Mouse (Mus musculus): ENCODE data around the gene Adamts18. TPM values are rescaled to one million over a fixed set of nuclear protein-coding genes. Genes with fewer than 3 reads are reported as not detected.

Adamts18 gene
- polyA plus RNA-seq, 1 experiment, result not detected

DNA sequence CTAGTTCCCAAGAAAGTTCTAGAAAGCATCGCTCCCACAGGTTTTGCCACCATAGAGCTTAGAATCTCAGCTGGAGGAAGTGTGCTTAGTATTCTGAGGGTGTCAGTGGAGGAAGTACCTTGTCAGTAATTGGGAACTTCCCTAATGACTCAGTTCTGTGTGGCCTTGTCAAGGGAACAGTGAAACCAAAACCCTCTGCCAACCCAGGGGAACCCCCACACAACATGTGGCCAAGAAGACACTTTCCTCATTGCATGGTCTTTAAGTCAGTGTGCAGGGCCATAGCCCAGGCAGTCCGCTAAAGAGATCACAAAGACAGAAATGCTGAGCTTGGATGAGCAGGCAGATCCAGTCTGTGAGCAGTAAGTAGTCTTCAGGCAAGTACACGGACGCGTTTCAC is 192.4 kb downstream of the Adamts18 start:
- H3K79me3 ChIP-seq (ENCODE audit: low read depth), result no peaks in the 10 kb centered on the region
- no peak overlapping the region for H3ac ChIP-seq (ENCODE audit: control insufficient read depth, insufficient read length, low read depth)
- H3K27me3 ChIP-seq (ENCODE audit: control insufficient read depth, insufficient read depth, insufficient read length), result peaks cover 7% of the 10 kb centered on the region
- H3K36me3 ChIP-seq (ENCODE audit: control insufficient read depth, insufficient read depth), result no peaks in the 10 kb centered on the region
- TF ChIP-seq CTCF (IDR thresholded peaks at IDR 0.05; ENCODE audit: control insufficient read depth, insufficient read depth, insufficient read length) (no peak), FOSL1 (IDR thresholded peaks at IDR 0.05; ENCODE audit: insufficient read depth, low read length, poor library complexity, severe bottlenecking) (no peak), MYOG (IDR thresholded peaks at IDR 0.05; ENCODE audit: control insufficient read depth, extremely low read depth, insufficient read length) (no peak), CEBPB (IDR thresholded peaks at IDR 0.05; ENCODE audit: low read depth) (no peak), MAX (IDR thresholded peaks at IDR 0.05) (no peak), MYOD1 (IDR thresholded peaks at IDR 0.05; ENCODE audit: control insufficient read depth, insufficient read length, low read depth) (no peak), USF1 (IDR thresholded peaks at IDR 0.05; ENCODE audit: low read depth) (no peak)
- H3K4me3 ChIP-seq (ENCODE audit: insufficient read depth, poor library complexity, severe bottlenecking), result no peak overlapping the region
- no peaks in the 10 kb centered on the region for H3K79me2 ChIP-seq (ENCODE audit: control insufficient read depth, insufficient read depth)

DNA sequence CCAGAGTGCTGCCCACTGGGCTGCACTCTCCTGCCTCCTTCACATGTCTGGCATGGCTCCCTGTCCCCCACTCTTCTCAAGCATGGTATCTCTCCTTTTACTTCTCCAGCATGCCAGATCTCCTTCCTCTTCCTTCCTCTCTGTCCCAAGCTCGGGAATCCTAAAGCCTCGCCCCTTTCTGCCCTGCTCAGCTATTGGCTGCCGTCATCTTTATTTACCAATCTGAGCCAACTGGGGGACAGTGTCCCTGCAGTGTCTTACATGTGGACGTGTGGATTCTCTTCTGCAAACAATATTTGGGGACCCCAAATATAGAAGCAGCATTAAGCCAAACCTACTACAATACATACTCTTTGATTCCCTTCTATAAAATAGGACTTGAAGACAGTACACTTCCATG is 195.4 kb downstream of the Adamts18 start:
- Histone ChIP-seq H3K79me3 (ENCODE audit: low read depth) (no peaks in the 10 kb centered on the region), H3K27me3 (ENCODE audit: control insufficient read depth, insufficient read depth, insufficient read length) (peaks cover 7% of the 10 kb centered on the region), H3K79me2 (ENCODE audit: control insufficient read depth, insufficient read depth) (no peaks in the 10 kb centered on the region), H3K4me3 (ENCODE audit: insufficient read depth, poor library complexity, severe bottlenecking) (no peak overlapping the region), H3ac (ENCODE audit: control insufficient read depth, insufficient read length, low read depth) (no peak overlapping the region), H3K36me3 (ENCODE audit: control insufficient read depth, insufficient read depth) (no peaks in the 10 kb centered on the region)
- no peak for TF ChIP-seq MAX (IDR thresholded peaks at IDR 0.05)
- TF ChIP-seq USF1 (IDR thresholded peaks at IDR 0.05; ENCODE audit: low read depth), result no peak
- no peak for TF ChIP-seq CTCF (IDR thresholded peaks at IDR 0.05; ENCODE audit: control insufficient read depth, insufficient read depth, insufficient read length)
- no peak for TF ChIP-seq MYOG (IDR thresholded peaks at IDR 0.05; ENCODE audit: control insufficient read depth, extremely low read depth, insufficient read length)
- no peak for TF ChIP-seq MYOD1 (IDR thresholded peaks at IDR 0.05; ENCODE audit: control insufficient read depth, insufficient read length, low read depth)
- no peak for TF ChIP-seq FOSL1 (IDR thresholded peaks at IDR 0.05; ENCODE audit: insufficient read depth, low read length, poor library complexity, severe bottlenecking)
- no peak for TF ChIP-seq CEBPB (IDR thresholded peaks at IDR 0.05; ENCODE audit: low read depth)

DNA sequence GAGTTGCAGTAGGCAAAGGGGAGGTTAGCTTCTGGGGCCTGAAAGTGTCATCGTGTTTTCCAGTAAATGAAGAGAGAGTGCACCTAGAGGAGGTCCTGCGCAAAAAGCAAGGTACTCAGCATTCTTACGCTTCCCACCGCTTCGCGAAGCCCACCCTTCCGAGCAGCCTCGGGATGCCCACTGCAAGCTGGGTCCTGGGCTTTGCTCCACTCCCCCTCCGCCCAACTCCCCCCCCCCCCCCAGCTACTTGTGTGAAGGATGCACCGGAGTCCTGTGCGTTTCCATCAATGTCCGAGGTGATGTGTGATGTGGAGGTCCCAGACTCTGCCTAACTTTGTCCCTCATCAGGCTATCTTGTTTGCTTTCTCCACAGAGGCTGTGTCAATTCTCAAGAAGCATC is 196.1 kb downstream of the Adamts18 start:
- Histone ChIP-seq H3K27me3 (ENCODE audit: control insufficient read depth, insufficient read depth, insufficient read length) (peaks cover 7% of the 10 kb centered on the region), H3K79me3 (ENCODE audit: low read depth) (no peaks in the 10 kb centered on the region), H3K79me2 (ENCODE audit: control insufficient read depth, insufficient read depth) (no peaks in the 10 kb centered on the region), H3K4me3 (ENCODE audit: insufficient read depth, poor library complexity, severe bottlenecking) (no peak overlapping the region), H3ac (ENCODE audit: control insufficient read depth, insufficient read length, low read depth) (no peak overlapping the region), H3K36me3 (ENCODE audit: control insufficient read depth, insufficient read depth) (no peaks in the 10 kb centered on the region)
- TF ChIP-seq MYOG (IDR thresholded peaks at IDR 0.05; ENCODE audit: control insufficient read depth, extremely low read depth, insufficient read length) (no peak), USF1 (IDR thresholded peaks at IDR 0.05; ENCODE audit: low read depth) (no peak), FOSL1 (IDR thresholded peaks at IDR 0.05; ENCODE audit: insufficient read depth, low read length, poor library complexity, severe bottlenecking) (no peak), MYOD1 (IDR thresholded peaks at IDR 0.05; ENCODE audit: control insufficient read depth, insufficient read length, low read depth) (no peak), CTCF (IDR thresholded peaks at IDR 0.05; ENCODE audit: control insufficient read depth, insufficient read depth, insufficient read length) (no peak), MAX (IDR thresholded peaks at IDR 0.05) (no peak), CEBPB (IDR thresholded peaks at IDR 0.05; ENCODE audit: low read depth) (no peak)

Other genes with a start within 250 kb of the Adamts18 start
- 5.2 TPM for gene Mon1b, start 213.2 kb downstream of the Adamts18 start, polyA plus RNA-seq (2012; fragmentation: generic; extraction: Trizol)
- gene Syce1l, start 205.5 kb downstream of the Adamts18 start, polyA plus RNA-seq (2012; fragmentation: generic; extraction: Trizol), result not detected